Mouse (Mus musculus): ENCODE data around the gene Ripor2. TPM values are rescaled to one million over a fixed set of nuclear protein-coding genes. Genes with fewer than 3 reads are reported as not detected.

Gene Ripor2
- total and polyA plus RNA-seq, 3 experiments: 8.6 to 10.9 (median 9.3) TPM

GRCm38 (mm10) chr13:24729128-24729527 lies 147.1 kb downstream of the Ripor2 start:
- Histone ChIP-seq H3K4me2 (ENCODE audit: insufficient read depth, low read depth, poor library complexity, severe bottlenecking) (no peak overlapping the region), H3K4me3 (replicated peaks in 1 of 3; ENCODE audit: low read depth in 2 of 3, low read length in 2 of 3, poor library complexity in 1 of 3) (no peak overlapping the region), H3K9ac (ENCODE audit: insufficient read depth, low read depth) (no peak overlapping the region), H3K27ac (ENCODE audit: insufficient read depth, low read depth) (no peak overlapping the region), H3K9me3 (replicated peaks; ENCODE audit: low read length) (no peaks in the 10 kb centered on the region), H3K27me3 (replicated peaks) (no peaks in the 10 kb centered on the region), H3K36me3 (replicated peaks in 1 of 2; ENCODE audit: control insufficient read depth in 1 of 2, insufficient read depth in 1 of 2, low read length in 1 of 2) (peaks cover 8 to 64% of the 10 kb centered on the region in 2 experiments), H3K79me2 (replicated peaks; ENCODE audit: control insufficient read depth, extremely low read depth, insufficient read depth, poor library complexity, severe bottlenecking) (no peaks in the 10 kb centered on the region), H3K4me1 (ENCODE audit: control insufficient read depth in 1 of 2, insufficient read depth in 2 of 2) (peaks cover 0 to 4% of the 10 kb centered on the region in 2 experiments; a peak in 1 of 4 replicates)
- no peak for DNase-seq (ENCODE audit: extremely low read depth)
- TF ChIP-seq NRF1 (IDR thresholded peaks at IDR 0.05; ENCODE audit: low read depth, low read length) (no peak), POLR2AphosphoS2 (IDR thresholded peaks at IDR 0.05; ENCODE audit: low read depth, low read length) (no peak), IRF4 (IDR thresholded peaks at IDR 0.05; ENCODE audit: low read depth, low read length) (no peak), ETS1 (conservative IDR thresholded peaks at IDR 0.05; ENCODE audit: low read depth, low read length) (no peak), CHD2 (IDR thresholded peaks at IDR 0.05; ENCODE audit: low read length) (no peak), ZNF384 (IDR thresholded peaks at IDR 0.05; ENCODE audit: low read depth, low read length) (no peak), JUND (conservative IDR thresholded peaks at IDR 0.05; ENCODE audit: low read depth, low read length) (no peak), USF2 (conservative IDR thresholded peaks at IDR 0.05; ENCODE audit: low read depth, low read length) (no peak), SMC3 (IDR thresholded peaks at IDR 0.05; ENCODE audit: low read depth, low read length) (no peak), MAFK (IDR thresholded peaks at IDR 0.05; ENCODE audit: insufficient replicate concordance, low read length) (no peak)
- dilution Hi-C loops (cut with MboI; ENCODE audit: extremely low pct_ligation_motif_present, extremely low pct_unique_long_range_greater_than_20kb, low sequenced_read_pairs): no loop called here
- in situ Hi-C loops (cut with MboI; ENCODE audit: low pct_ligation_motif_present, low pct_unique_long_range_greater_than_20kb, low sequenced_read_pairs): no loop called here

- Histone ChIP-seq H3K4me2 (ENCODE audit: insufficient read depth, low read depth, poor library complexity, severe bottlenecking) (no peak overlapping the region), H3K79me2 (replicated peaks; ENCODE audit: control insufficient read depth, extremely low read depth, insufficient read depth, poor library complexity, severe bottlenecking) (no peaks in the 10 kb centered on the region), H3K27me3 (replicated peaks) (no peaks in the 10 kb centered on the region), H3K36me3 (replicated peaks in 1 of 2; ENCODE audit: control insufficient read depth in 1 of 2, insufficient read depth in 1 of 2, low read length in 1 of 2) (peaks cover 6 to 66% of the 10 kb centered on the region in 2 experiments), H3K9ac (ENCODE audit: insufficient read depth, low read depth) (no peak overlapping the region), H3K4me1 (ENCODE audit: control insufficient read depth in 1 of 2, insufficient read depth in 2 of 2) (no peaks in the 10 kb centered on the region), H3K27ac (ENCODE audit: insufficient read depth, low read depth) (no peak overlapping the region), H3K4me3 (replicated peaks in 1 of 3; ENCODE audit: low read depth in 2 of 3, low read length in 2 of 3, poor library complexity in 1 of 3) (no peak overlapping the region), H3K9me3 (replicated peaks; ENCODE audit: low read length) (no peaks in the 10 kb centered on the region)
- dilution Hi-C loops (cut with MboI; ENCODE audit: extremely low pct_ligation_motif_present, extremely low pct_unique_long_range_greater_than_20kb, low sequenced_read_pairs): no loop called here
- DNase-seq (ENCODE audit: extremely low read depth): no peak
- in situ Hi-C loops (cut with MboI; ENCODE audit: low pct_ligation_motif_present, low pct_unique_long_range_greater_than_20kb, low sequenced_read_pairs): no loop called here
- TF ChIP-seq USF2 (conservative IDR thresholded peaks at IDR 0.05; ENCODE audit: low read depth, low read length) (no peak), CHD2 (IDR thresholded peaks at IDR 0.05; ENCODE audit: low read length) (no peak), E2F4 (IDR thresholded peaks at IDR 0.05; ENCODE audit: insufficient replicate concordance, low read depth, low read length) (no peak), ZKSCAN1 (IDR thresholded peaks at IDR 0.05; ENCODE audit: borderline replicate concordance, low read depth, low read length) (no peak), MAX (IDR thresholded peaks at IDR 0.05; ENCODE audit: low read length) (no peak), BHLHE40 (IDR thresholded peaks at IDR 0.05; ENCODE audit: low read depth, low read length) (no peak), ZMIZ1 (IDR thresholded peaks at IDR 0.05; ENCODE audit: low read depth, low read length) (no peak), RCOR1 (conservative IDR thresholded peaks at IDR 0.05; ENCODE audit: low read depth, low read length) (no peak), TCF12 (IDR thresholded peaks at IDR 0.05; ENCODE audit: low read depth, low read length) (no peak), PAX5 (IDR thresholded peaks at IDR 0.05; ENCODE audit: low read length) (no peak)
Measured at GRCm38 (mm10) chr13:24734502-24734901, 152.5 kb downstream of the Ripor2 start.
